Mouse (Mus musculus) erythroblast, embryonic 14.5 days (primary cell): Measurements from ENCODE around the gene Chd5. TPM values are rescaled to one million over a fixed set of nuclear protein-coding genes. Genes with fewer than 3 reads are reported as not detected.
A peak's percentile ranks its signal among the peaks of the same experiment; 100 is the strongest.

Experiments used
- H3K27me3 ChIP-seq: 2 replicates; pipeline ENCODE4 v1.6.1; 2012; ENCODE audit warnings: inconsistent platforms; ENCODE audit not compliant: control insufficient read depth
- H3K36me3 ChIP-seq: 2 replicates; pipeline ENCODE4 v1.6.1; 2012; ENCODE audit warnings: mild to moderate bottlenecking, inconsistent platforms; ENCODE audit not compliant: control insufficient read depth
- H3K4me1 ChIP-seq: 2 replicates; pipeline ENCODE4 v1.6.1; 2012; ENCODE audit warnings: inconsistent platforms; ENCODE audit not compliant: control insufficient read depth
- H3K4me3 ChIP-seq: replicated peaks from 2 replicates; pipeline ENCODE3; 2012; ENCODE audit warnings: moderate library complexity, mild to moderate bottlenecking, inconsistent platforms
- H3K9me3 ChIP-seq: 2 replicates; pipeline ENCODE4 v1.6.1; 2012; ENCODE audit warnings: low read length, inconsistent platforms, mixed read lengths; ENCODE audit not compliant: control insufficient read depth
- GATA1 ChIP-seq: IDR thresholded peaks from 2 replicates; pipeline ENCODE4 v1.6.1; 2012; ENCODE audit warnings: low read length, inconsistent platforms, mixed read lengths
- TAL1 ChIP-seq: IDR thresholded peaks from 3 replicates; pipeline ENCODE4 v1.6.1; 2012; ENCODE audit warnings: low read length, inconsistent platforms, mixed read lengths
- polyA plus RNA-seq: library from polyadenylated mRNA; stranded (reverse); fragments of >175 nt; gene quantifications from 2 replicates; pipeline ENCODE4 v1.2.3, GENCODE M21; 2012

The Chd5 gene
- polyA plus RNA-seq, 1 experiment: 0.02 TPM

- H3K9me3 ChIP-seq: no peaks in the 10 kb centered on the region; the same call in 1 of the 2 replicates
- peaks cover 18% of the 10 kb centered on the region for H3K4me1 ChIP-seq
- peaks cover 79% of the 10 kb centered on the region for H3K27me3 ChIP-seq
- peaks cover 5% of the 10 kb centered on the region; the same call in 1 of the 2 replicates for H3K36me3 ChIP-seq
- no peak for TF ChIP-seq TAL1
- TF ChIP-seq GATA1: no peak
- H3K4me3 ChIP-seq: no peak overlapping the region
Measured at GRCm38 (mm10) chr4:152313211-152313632, 25.2 kb upstream of the Chd5 start.

- Histone ChIP-seq H3K4me1 (peaks cover 25% of the 10 kb centered on the region), H3K36me3 (peaks cover 2% of the 10 kb centered on the region; the same call in 1 of the 2 replicates), H3K4me3 (no peak overlapping the region), H3K27me3 (peaks cover 86% of the 10 kb centered on the region), H3K9me3 (no peaks in the 10 kb centered on the region; the same call in 1 of the 2 replicates)
- TF ChIP-seq TAL1: no peak
- no peak for TF ChIP-seq GATA1
Measured at GRCm38 (mm10) chr4:152313934-152314333, 24.5 kb upstream of the Chd5 start.

GRCm38 (mm10) chr4:152315498-152316213 lies 22.8 kb upstream of the Chd5 start:
- peaks cover 84% of the 10 kb centered on the region for H3K27me3 ChIP-seq
- H3K4me1 ChIP-seq: peaks cover 26% of the 10 kb centered on the region
- TF ChIP-seq TAL1 (no peak), GATA1 (no peak)
- no peak overlapping the region for H3K4me3 ChIP-seq
- no peaks in the 10 kb centered on the region for H3K36me3 ChIP-seq
- no peaks in the 10 kb centered on the region; the same call in 1 of the 2 replicates for H3K9me3 ChIP-seq

GRCm38 (mm10) chr4:152317631-152318033 lies 20.8 kb upstream of the Chd5 start:
- peaks cover 71% of the 10 kb centered on the region for H3K27me3 ChIP-seq

GRCm38 (mm10) chr4:152318517-152319234 lies 19.8 kb upstream of the Chd5 start, which contains the start of gene Rnf207:
TSS of gene Rnf207 (minus strand) at chr4:152318993.
- H3K4me3 ChIP-seq: no peak within 1 kb of the TSS
- TF ChIP-seq TAL1 (no peak), GATA1 (no peak)
- peaks cover 61% of the 10 kb centered on the region for H3K27me3 ChIP-seq

More at GRCm38 (mm10) chr4:152317631-152318033, 20.8 kb upstream of the Chd5 start:
- Histone ChIP-seq H3K9me3 (no peaks in the 10 kb centered on the region; the same call in 1 of the 2 replicates), H3K36me3 (no peaks in the 10 kb centered on the region), H3K4me3 (no peak overlapping the region), H3K4me1 (peaks cover 17% of the 10 kb centered on the region)
- TF ChIP-seq GATA1 (no peak), TAL1 (no peak)

GRCm38 (mm10) chr4:152321464-152321863 lies 17.0 kb upstream of the Chd5 start:
- no peak overlapping the region for H3K4me3 ChIP-seq
- H3K27me3 ChIP-seq: peaks cover 33% of the 10 kb centered on the region
- H3K4me1 ChIP-seq: peaks cover 32% of the 10 kb centered on the region
- H3K36me3 ChIP-seq: no peaks in the 10 kb centered on the region
- no peaks in the 10 kb centered on the region for H3K9me3 ChIP-seq
- TF ChIP-seq TAL1 (no peak), GATA1 (no peak)

More at GRCm38 (mm10) chr4:152318517-152319234, 19.8 kb upstream of the Chd5 start, which contains the start of gene Rnf207:
- Histone ChIP-seq H3K9me3 (no peaks in the 10 kb centered on the region; the same call in 1 of the 2 replicates), H3K4me1 (peaks cover 8% of the 10 kb centered on the region), H3K36me3 (no peaks in the 10 kb centered on the region)

- H3K36me3 ChIP-seq: peaks cover 25% of the 10 kb centered on the region
- H3K9me3 ChIP-seq: no peaks in the 10 kb centered on the region
- peaks cover 49% of the 10 kb centered on the region for H3K4me1 ChIP-seq
- peaks cover 7% of the 10 kb centered on the region; the same call in 1 of the 2 replicates for H3K27me3 ChIP-seq
- peak overlapping the region; percentile 97 for H3K4me3 ChIP-seq
- no peak for TF ChIP-seq GATA1
- TF ChIP-seq TAL1: no peak
Measured at GRCm38 (mm10) chr4:152324641-152325562, 13.5 kb upstream of the Chd5 start.
